Mouse (Mus musculus) kidney, adult 9 months (tissue): ENCODE measurements around the gene Cd83.
A peak's percentile ranks its signal among the peaks of the same experiment; 100 is the strongest.

ENCODE experiments used
- DNase-seq: peaks from one replicate; pipeline ENCODE4 v3.0.0; 2022

Cd83 gene

DNA sequence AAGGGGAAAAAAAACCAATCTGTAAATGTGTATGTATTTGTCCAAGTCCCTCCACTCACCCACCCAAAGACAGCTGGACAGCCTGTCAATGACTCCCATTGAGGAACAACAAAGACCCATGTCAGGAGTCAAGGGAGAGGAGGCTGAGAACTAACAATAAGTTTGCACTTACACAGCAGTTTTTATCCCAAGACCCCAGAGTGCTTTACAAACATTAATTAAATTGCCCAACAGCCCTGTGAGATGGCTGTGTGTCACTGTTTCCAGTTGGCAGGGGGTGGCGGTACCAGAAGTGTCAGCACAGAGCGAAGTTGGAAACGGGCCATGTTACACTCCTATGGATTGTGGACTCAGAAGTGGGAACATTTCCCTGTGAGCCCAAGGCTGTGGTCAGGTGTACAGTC is 22.7 kb downstream of the Cd83 start:
- no peak for DNase-seq

DNA sequence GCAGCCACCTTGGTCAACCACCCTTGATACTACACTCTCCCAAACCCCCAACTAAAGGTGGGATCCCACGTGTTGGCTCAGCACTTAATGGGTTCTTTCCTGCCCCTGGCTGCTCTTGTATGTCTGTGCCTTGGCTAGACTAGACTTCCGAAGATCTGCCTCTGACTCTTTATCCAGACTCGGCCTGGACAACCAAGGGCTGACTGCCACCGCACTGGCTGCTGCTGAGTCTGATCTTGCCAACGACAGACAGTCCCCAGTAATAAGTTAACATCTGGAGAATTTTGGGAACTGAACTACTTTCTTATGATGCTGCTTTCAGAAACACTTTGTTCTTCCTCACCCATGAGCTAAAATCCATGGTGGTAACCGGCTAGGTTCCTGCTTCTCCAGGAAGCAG is 26.0 kb downstream of the Cd83 start:
- DNase-seq: no peak

GRCm38 (mm10) chr13:43811835-43812234 is 27.3 kb downstream of the Cd83 start:
- DNase-seq: no peak

DNA sequence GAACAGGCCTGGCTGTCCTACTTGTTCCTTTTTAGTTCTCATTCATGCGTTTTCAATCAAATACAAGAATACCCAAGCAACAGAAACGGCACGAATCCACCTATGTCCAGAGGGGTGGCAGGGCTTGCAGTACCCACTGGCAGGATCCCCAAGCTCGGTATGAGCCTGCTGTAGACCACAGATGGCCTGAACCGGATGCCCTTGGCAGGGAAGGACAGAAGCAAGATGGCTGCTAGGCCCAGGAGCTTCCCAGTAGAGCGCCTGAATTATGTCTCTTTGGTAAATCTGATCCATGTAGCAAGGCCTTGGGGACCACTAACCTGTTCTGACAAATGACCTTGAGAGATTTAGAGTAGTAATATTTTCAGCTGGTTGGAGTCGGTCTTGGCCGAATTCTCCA is 28.9 kb downstream of the Cd83 start:
- no peak for DNase-seq

- no peak for DNase-seq
Observed at GRCm38 (mm10) chr13:43817461-43817860, 32.9 kb downstream of the Cd83 start.

GRCm38 (mm10) chr13:43818307-43819019 is 33.9 kb downstream of the Cd83 start:
- DNase-seq: no peak

DNA sequence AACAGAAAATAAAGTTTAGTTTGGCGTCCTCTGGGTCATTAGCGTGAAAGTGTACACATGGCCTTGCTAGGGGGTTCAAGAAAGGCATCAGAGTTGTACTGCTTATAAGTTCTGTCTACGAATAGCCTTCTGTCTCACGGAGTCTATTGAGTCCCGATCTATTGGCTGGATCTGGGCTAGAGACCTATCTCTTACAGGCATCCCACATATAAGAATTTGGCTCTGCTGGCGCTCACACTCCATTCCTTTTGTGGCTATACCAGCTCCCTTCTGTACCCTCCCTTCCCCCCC is 34.4 kb downstream of the Cd83 start:
- no peak for DNase-seq

DNA sequence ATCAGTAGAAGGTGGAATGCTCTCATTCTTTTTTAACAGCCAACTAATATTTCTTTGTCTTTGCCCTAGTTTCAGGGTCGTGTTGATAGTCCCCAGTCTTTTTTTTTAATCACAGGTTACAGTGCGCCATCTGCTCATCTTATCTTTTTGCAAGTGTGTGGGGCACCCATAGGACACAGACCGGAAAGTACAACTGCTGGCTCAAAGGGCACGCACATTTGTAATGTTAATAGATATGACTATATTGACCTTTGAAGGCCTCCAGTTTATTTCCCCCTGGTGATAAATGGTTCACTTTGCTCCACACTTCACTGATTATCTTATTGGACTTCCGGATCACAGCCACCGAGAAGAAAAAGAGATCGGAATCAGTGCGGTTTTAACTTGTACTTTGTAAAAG is 35.5 kb downstream of the Cd83 start:
- no peak for DNase-seq

DNA sequence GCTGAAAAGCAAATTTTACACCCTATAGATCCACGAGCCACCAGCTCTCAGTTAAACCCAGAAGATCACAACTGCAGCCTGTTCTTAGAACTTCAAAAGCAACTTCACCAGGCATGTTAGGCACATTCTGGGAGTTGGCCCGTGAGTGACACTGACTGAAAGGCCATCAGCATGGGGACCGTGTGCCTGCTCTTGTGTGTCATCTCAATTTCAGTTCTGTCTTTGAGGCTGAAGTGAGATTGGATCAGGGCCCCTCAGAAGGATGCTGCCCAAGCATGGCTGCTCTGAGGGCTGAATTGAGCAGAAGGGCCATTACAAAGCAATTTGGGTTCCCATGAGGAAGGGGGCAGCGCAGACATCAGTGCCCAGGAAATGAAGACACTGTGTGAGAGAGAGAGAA is 37.7 kb downstream of the Cd83 start:
- DNase-seq: no peak

DNA sequence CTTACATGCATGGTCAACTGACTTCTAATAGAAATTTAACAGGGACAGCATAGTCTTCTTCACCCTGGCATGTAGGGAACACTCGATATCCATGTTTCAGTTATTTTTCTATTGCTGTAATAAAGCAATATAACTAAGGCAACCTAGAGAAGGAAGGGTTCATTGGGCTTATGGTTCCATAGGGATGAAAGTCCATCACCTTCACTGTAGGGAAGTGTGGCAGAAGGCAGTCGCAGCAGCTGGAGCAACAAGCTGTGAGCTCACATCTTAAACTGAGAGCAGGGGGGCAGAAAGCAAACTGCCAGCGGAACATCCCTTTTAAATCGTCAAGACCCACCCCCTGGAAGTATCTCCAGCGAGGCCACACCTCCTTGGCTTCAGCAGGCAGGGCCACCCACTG is 44.1 kb downstream of the Cd83 start:
- no peak for DNase-seq

GRCm38 (mm10) chr13:43830892-43831673 is 46.5 kb downstream of the Cd83 start:
- DNase-seq: no peak

DNA sequence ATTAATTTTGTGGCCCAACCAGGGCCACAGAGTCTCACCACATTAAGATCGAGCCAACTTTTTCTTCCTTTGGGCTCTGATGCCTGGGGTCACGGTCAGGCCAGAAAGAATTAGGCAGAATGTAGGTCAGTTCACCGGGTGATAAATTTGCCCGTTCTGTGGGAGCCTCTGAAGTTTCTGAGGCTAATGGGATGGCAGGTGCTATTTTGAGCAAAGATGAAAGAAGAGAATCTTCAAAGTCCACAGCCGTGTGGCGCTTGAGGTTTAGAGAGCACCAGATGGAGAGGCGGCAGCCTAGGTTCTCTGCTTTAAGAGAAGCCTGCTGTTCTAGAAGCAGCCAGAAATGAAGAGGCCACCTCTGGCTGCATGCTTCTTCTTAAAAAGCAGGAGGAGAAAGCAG is 48.2 kb downstream of the Cd83 start:
- DNase-seq: no peak

DNA sequence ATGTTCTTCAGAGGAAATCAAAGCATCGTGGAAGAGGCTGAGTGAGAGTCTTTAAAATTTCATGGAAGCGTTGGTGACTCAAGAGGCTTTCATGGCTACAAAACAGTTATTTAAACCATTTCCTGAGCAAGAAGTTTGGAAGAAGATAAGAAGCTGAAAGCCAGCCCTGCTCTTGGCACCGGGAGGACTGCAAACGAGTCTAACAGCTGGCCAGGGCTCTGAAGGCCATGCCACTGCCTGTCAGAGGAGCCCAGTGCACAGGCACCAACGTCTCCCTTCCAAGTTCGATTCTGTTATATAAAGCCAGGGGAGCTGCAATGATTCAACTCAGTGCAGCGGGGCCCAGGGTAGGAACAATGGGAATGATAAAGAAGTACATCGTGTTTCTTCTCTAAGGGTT is 51.8 kb downstream of the Cd83 start:
- DNase-seq: no peak

- peak; percentile 5 for DNase-seq
Observed at GRCm38 (mm10) chr13:43837812-43838211, 53.2 kb downstream of the Cd83 start.

DNA sequence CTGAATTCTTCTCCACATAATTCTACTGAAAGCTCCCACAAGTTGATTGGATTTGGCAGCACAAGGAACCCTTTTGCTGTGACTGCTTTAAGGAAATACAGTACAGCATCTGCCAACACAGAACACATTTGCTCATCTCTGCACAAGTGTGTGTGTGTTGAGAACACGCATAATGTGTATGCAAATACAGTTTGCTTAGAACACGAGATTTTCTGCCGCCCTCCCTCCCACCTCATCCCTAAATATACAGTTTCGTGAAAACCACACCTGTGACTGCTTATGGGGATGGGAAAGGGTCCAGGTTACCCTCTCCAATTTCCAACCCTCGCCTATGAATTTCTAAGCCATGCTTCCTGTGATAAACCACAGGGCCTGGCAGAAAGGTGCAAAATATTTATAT is 60.6 kb downstream of the Cd83 start:
- no peak for DNase-seq

GRCm38 (mm10) chr13:43847186-43847585 is 62.6 kb downstream of the Cd83 start:
- DNase-seq: no peak

DNA sequence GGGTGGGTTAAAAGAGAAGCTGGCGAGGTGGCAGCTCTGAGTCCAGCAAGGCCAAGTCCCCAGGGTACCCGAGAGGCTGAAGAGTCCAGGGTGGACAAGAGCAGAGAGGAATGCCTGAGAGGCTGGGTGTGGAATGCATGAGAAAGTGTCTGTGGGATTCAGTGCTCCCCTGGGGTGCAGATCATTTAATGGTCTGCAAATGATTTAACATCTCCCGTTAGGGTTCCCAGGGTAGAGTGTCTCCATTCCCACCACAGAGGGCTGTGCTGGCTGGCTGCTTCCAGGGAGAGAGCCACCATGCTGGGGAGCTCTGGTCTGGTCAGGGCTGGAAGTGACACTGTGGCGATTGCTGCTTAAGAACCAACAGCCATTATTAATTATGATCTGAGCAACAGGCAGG is 65.2 kb downstream of the Cd83 start:
- DNase-seq: no peak

GRCm38 (mm10) chr13:43851108-43851507 is 66.5 kb downstream of the Cd83 start:
- no peak for DNase-seq
